Mouse (Mus musculus) heart, embryonic 16.5 days (tissue): ENCODE results near the gene Cd68. TPM values are rescaled to one million over a fixed set of nuclear protein-coding genes. Genes with fewer than 3 reads are reported as not detected.

ENCODE experiments used
- ATAC-seq: fragments of 200-750 bp; cut with Nextera tagmentation; replicated peaks from 2 replicates; pipeline ENCODE4 v1.8.0; 2017; ENCODE audit warnings: moderate number of reproducible peaks; ENCODE audit not compliant: insufficient read depth, low FRiP score; ENCODE audit errors: extremely low read depth
- H3K27ac ChIP-seq: fragments of 300-500 bp; sonication (generic); 2 replicates; pipeline ENCODE4 v1.5.1; 2014; ENCODE audit warnings: mild to moderate bottlenecking, low read length, control low read depth, moderate library complexity
- H3K27me3 ChIP-seq: fragments of 300-500 bp; sonication (generic); 2 replicates; pipeline ENCODE4 v1.6.1; 2014; ENCODE audit warnings: low read length, mixed read lengths; ENCODE audit not compliant: control insufficient read depth, insufficient read depth
- H3K36me3 ChIP-seq: fragments of 300-500 bp; sonication (generic); 2 replicates; pipeline ENCODE4 v1.6.1; 2014; ENCODE audit not compliant: control insufficient read depth, insufficient read depth
- H3K4me1 ChIP-seq: fragments of 300-500 bp; sonication (generic); 2 replicates; pipeline ENCODE4 v1.6.1; 2014; ENCODE audit warnings: low read length, mixed read lengths; ENCODE audit not compliant: control insufficient read depth, insufficient read depth
- H3K4me2 ChIP-seq: fragments of 300-500 bp; sonication (generic); 2 replicates; pipeline ENCODE4 v1.6.1; 2014; ENCODE audit warnings: low read depth, mild to moderate bottlenecking, control low read depth, low read length
- H3K4me3 ChIP-seq: fragments of 300-500 bp; sonication (generic); 2 replicates; pipeline ENCODE4 v1.5.1; 2014; ENCODE audit warnings: mild to moderate bottlenecking, control low read depth, low read length
- H3K9ac ChIP-seq: fragments of 300-500 bp; sonication (generic); 2 replicates; pipeline ENCODE4 v1.6.1; 2014; ENCODE audit warnings: low read length, control low read depth
- H3K9me3 ChIP-seq: fragments of 300-500 bp; sonication (generic); replicated peaks from 2 replicates; pipeline ENCODE4 v1.6.1; 2016; ENCODE audit warnings: low read length; ENCODE audit not compliant: control insufficient read depth
- WGBS: fragments of 180-500 bp; shearing (Covaris S2); extraction: QIAGEN DNeasy Blood & Tissue Kit; methylation state at CpG from one replicate; pipeline ENCODE4 v1.1.7; 2014; 5-methylcytosine and 5-hydroxymethylcytosine counted together
- polyA plus RNA-seq: library from polyadenylated mRNA; unstranded; fragments of >200 nt; fragmentation: Nextera tagmentation; extraction: Ambion mirVana; gene quantifications from 2 replicates; pipeline ENCODE4 v1.2.1, GENCODE M21; 2015

Gene Cd68
- polyA plus RNA-seq, 1 experiment from 2014 or later, result 12.3 TPM

GRCm38 (mm10) chr11:69663795-69664194, 2.2 kb downstream of the Cd68 start:
- Histone ChIP-seq H3K4me3 (no peak overlapping the region), H3K9ac (no peak overlapping the region), H3K36me3 (peaks cover 36% of the 10 kb centered on the region), H3K4me1 (peaks cover 15% of the 10 kb centered on the region), H3K9me3 (no peaks in the 10 kb centered on the region), H3K27me3 (no peaks in the 10 kb centered on the region), H3K27ac (peak overlapping the region; percentile 98; the same call in 1 of the 2 replicates), H3K4me2 (no peak overlapping the region)
- no peak for ATAC-seq
- 77% methylated on average over 6 of the region's 6 CpGs for WGBS

GRCm38 (mm10) chr11:69662967-69663671, 2.8 kb downstream of the Cd68 start:
- no peak for ATAC-seq
- Histone ChIP-seq H3K4me2 (peak overlapping the region; percentile 76), H3K27ac (peak overlapping the region; percentile 98), H3K27me3 (no peaks in the 10 kb centered on the region), H3K9ac (peak overlapping the region; percentile 76), H3K4me3 (peak overlapping the region; percentile 75), H3K4me1 (peaks cover 15% of the 10 kb centered on the region), H3K36me3 (peaks cover 36% of the 10 kb centered on the region), H3K9me3 (no peaks in the 10 kb centered on the region)
- 64% methylated on average over 13 of the region's 13 CpGs for WGBS

- Histone ChIP-seq H3K4me1 (peaks cover 15% of the 10 kb centered on the region), H3K27ac (peak within 1 kb of the TSS; percentile 98), H3K4me3 (peak within 1 kb of the TSS; percentile 75), H3K27me3 (no peaks in the 10 kb centered on the region), H3K36me3 (peaks cover 36% of the 10 kb centered on the region), H3K4me2 (peak within 1 kb of the TSS; percentile 76), H3K9ac (peak within 1 kb of the TSS; percentile 76), H3K9me3 (no peaks in the 10 kb centered on the region)
- ATAC-seq, result peak; percentile 96
- WGBS, result under 1% methylated on average over 48 of the region's 48 CpGs
Observed at GRCm38 (mm10) chr11:69662213-69662966, 3.6 kb downstream of the Cd68 start, which contains the start of gene Mpdu1. TSS of gene Mpdu1 (minus strand) at chr11:69662642.

GRCm38 (mm10) chr11:69661221-69661881, 4.6 kb downstream of the Cd68 start:
- 62% methylated on average over 3 of the region's 3 CpGs for WGBS
- Histone ChIP-seq H3K4me1 (peaks cover 15% of the 10 kb centered on the region), H3K27ac (peak overlapping the region; percentile 98), H3K9me3 (no peaks in the 10 kb centered on the region), H3K9ac (peak overlapping the region; percentile 76), H3K27me3 (no peaks in the 10 kb centered on the region), H3K4me3 (peak overlapping the region; percentile 75), H3K4me2 (peak overlapping the region; percentile 76), H3K36me3 (peaks cover 38% of the 10 kb centered on the region)
- no peak for ATAC-seq

GRCm38 (mm10) chr11:69657462-69657881, 8.5 kb downstream of the Cd68 start:
- ATAC-seq, result no peak
- Histone ChIP-seq H3K4me1 (peaks cover 12% of the 10 kb centered on the region), H3K27me3 (no peaks in the 10 kb centered on the region), H3K27ac (no peak overlapping the region), H3K4me2 (no peak overlapping the region), H3K9me3 (no peaks in the 10 kb centered on the region), H3K36me3 (peaks cover 32% of the 10 kb centered on the region), H3K4me3 (no peak overlapping the region), H3K9ac (no peak overlapping the region)
- 81% methylated on average over 15 of the region's 15 CpGs for WGBS

- Histone ChIP-seq H3K27ac (no peak overlapping the region), H3K4me1 (peaks cover 12% of the 10 kb centered on the region), H3K9ac (no peak overlapping the region), H3K4me3 (no peak overlapping the region), H3K4me2 (no peak overlapping the region), H3K27me3 (no peaks in the 10 kb centered on the region), H3K9me3 (no peaks in the 10 kb centered on the region), H3K36me3 (peaks cover 38% of the 10 kb centered on the region)
- WGBS, result 74% methylated on average over 10 of the region's 10 CpGs
- no peak for ATAC-seq
Observed at GRCm38 (mm10) chr11:69656617-69657461, 9.1 kb downstream of the Cd68 start.

- no peaks in the 10 kb centered on the region for H3K27me3 ChIP-seq
- 80% methylated on average over 5 of the region's 5 CpGs for WGBS
- no peak overlapping the region for H3K27ac ChIP-seq
- ATAC-seq, result no peak
- peaks cover 6% of the 10 kb centered on the region; the same call in 1 of the 2 replicates for H3K4me1 ChIP-seq
- no peak overlapping the region for H3K4me2 ChIP-seq
- no peaks in the 10 kb centered on the region for H3K9me3 ChIP-seq
- H3K36me3 ChIP-seq, result peaks cover 44% of the 10 kb centered on the region
- H3K4me3 ChIP-seq, result no peak overlapping the region
- H3K9ac ChIP-seq, result no peak overlapping the region
Observed at GRCm38 (mm10) chr11:69656065-69656455, 9.9 kb downstream of the Cd68 start.

- H3K4me2 ChIP-seq, result peak within 1 kb of the TSS; percentile 39
Observed at GRCm38 (mm10) chr11:69655264-69656064, 10.5 kb downstream of the Cd68 start, which contains the start of gene Sox15. TSS of gene Sox15 (plus strand) at chr11:69655314.

More at GRCm38 (mm10) chr11:69655264-69656064, 10.5 kb downstream of the Cd68 start, which contains the start of gene Sox15:
- Histone ChIP-seq H3K9ac (peak within 1 kb of the TSS; percentile 56), H3K27me3 (no peaks in the 10 kb centered on the region), H3K4me1 (peaks cover 6% of the 10 kb centered on the region; the same call in 1 of the 2 replicates), H3K4me3 (no peak within 1 kb of the TSS), H3K27ac (0 out of 2 replicates have a peak within 1 kb of the TSS, but pooled peaks have one; percentile 27), H3K9me3 (no peaks in the 10 kb centered on the region), H3K36me3 (peaks cover 50% of the 10 kb centered on the region)
- WGBS, result 23% methylated on average over 34 of the region's 34 CpGs
- ATAC-seq, result 0 out of 2 replicates have a peak, but pooled peaks have one; percentile 58
